Mouse (Mus musculus): ENCODE data around the gene Gars. TPM values are rescaled to one million over a fixed set of nuclear protein-coding genes. Genes with fewer than 3 reads are reported as not detected.

Gars gene
- polyA plus RNA-seq, 1 experiment from 2014 or later, result 172 TPM

GRCm38 (mm10) chr6:55128391-55128790, 90.6 kb downstream of the Gars start:
- no peak overlapping the region for H3K4me3 ChIP-seq (ENCODE audit: low read depth, low read length)
- no peak for DNase-seq (ENCODE audit: low spot score)

More at GRCm38 (mm10) chr6:55128391-55128790, 90.6 kb downstream of the Gars start:
- Histone ChIP-seq H3K4me1 (ENCODE audit: control insufficient read depth, insufficient read depth, low read length) (no peaks in the 10 kb centered on the region), H3K27ac (replicated peaks; ENCODE audit: low read depth, low read length) (no peak overlapping the region), H3K9ac (ENCODE audit: low read length) (no peak overlapping the region), H3K9me3 (ENCODE audit: control insufficient read depth, low read length) (no peaks in the 10 kb centered on the region), H3K36me3 (ENCODE audit: control insufficient read depth, insufficient read depth, low read length) (no peaks in the 10 kb centered on the region), H3K27me3 (ENCODE audit: control insufficient read depth, insufficient read depth, low read length) (no peaks in the 10 kb centered on the region), H3K4me2 (ENCODE audit: low read depth, severe bottlenecking) (no peak overlapping the region)
- no peak for ATAC-seq (ENCODE audit: insufficient number of reproducible peaks, low FRiP score, low TSS enrichment, low read depth)

Other genes with a start within 250 kb of the Gars start
- gene Znrf2, start 221.1 kb upstream of the Gars start, polyA plus RNA-seq (2014; fragmentation: Nextera tagmentation; extraction: Ambion mirVana), result 2.3 and 3.3 TPM in 2 replicates
- 2.2 and 2.4 TPM in 2 replicates for gene Nod1, start 65.4 kb upstream of the Gars start, polyA plus RNA-seq (2014; fragmentation: Nextera tagmentation; extraction: Ambion mirVana)
- 8.3 and 11.3 TPM in 2 replicates for gene Ggct, start 45.1 kb upstream of the Gars start, polyA plus RNA-seq (2014; fragmentation: Nextera tagmentation; extraction: Ambion mirVana)
- gene Crhr2, start 95.0 kb downstream of the Gars start, polyA plus RNA-seq (2014; fragmentation: Nextera tagmentation; extraction: Ambion mirVana), result not detected in 2 replicates
- 0.13 and 0.17 TPM in 2 replicates for gene Inmt, start 137.0 kb downstream of the Gars start, polyA plus RNA-seq (2014; fragmentation: Nextera tagmentation; extraction: Ambion mirVana)
- gene Mindy4, start 165.4 kb downstream of the Gars start, polyA plus RNA-seq (2014; fragmentation: Nextera tagmentation; extraction: Ambion mirVana), result 17.2 and 17.4 TPM in 2 replicates

All from limb, embryonic 11.5 days (tissue).